Mouse (Mus musculus): ENCODE measurements around the gene Rab20. TPM values are rescaled to one million over a fixed set of nuclear protein-coding genes. Genes with fewer than 3 reads are reported as not detected.
"Not testable (repeated sequence)": the region's sequence is repeated elsewhere in the genome, so short reads cannot be mapped to it uniquely, and the experiment has no call there.

Rab20 gene
- total RNA-seq, 4 experiments from 2014 or later = 21.9 to 36.4 (median 28.1) TPM

DNA sequence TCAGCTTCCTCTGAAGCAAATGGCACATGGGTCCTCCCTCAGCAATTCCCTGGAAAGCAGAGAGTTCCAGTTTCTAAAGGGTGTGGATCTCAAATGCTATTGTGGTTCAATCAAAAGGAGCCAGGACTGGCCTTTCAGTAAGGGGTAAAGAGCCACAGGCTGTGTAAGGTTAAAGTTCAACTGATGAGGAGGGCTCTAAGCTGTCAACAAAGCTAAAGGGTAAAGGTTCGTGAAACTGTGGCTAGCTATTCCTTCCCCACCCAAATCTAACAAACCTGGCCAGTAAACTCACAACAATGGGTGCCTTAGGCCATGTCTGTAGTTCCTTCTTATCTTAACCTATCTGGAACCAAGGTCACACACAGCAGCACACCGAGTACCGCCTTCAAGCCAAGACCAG lies 3.4 kb upstream of the Rab20 start:
- no peak for DNase-seq (ENCODE audit: low spot score)

DNA sequence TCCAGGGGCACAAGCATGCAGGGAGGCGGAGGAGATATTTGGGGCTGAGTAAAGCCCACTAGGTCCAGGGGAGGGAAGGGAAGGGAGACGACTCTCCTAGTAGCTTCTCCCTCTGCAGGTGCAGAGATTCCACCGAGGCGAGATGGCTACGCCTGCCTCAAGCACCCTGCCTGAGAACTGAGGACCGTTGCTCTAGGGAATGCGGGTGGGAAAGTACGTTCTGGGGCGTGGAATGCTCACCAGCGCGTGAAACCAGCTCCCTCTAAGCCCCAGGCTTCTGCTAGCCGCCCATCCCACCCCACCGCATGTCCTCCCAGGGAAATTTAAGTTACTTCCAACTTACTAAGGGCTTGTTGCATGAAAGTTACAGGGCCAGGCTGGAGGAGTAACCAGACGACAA lies 1.1 kb upstream of the Rab20 start:
- DNase-seq (ENCODE audit: low spot score) = no peak

DNA sequence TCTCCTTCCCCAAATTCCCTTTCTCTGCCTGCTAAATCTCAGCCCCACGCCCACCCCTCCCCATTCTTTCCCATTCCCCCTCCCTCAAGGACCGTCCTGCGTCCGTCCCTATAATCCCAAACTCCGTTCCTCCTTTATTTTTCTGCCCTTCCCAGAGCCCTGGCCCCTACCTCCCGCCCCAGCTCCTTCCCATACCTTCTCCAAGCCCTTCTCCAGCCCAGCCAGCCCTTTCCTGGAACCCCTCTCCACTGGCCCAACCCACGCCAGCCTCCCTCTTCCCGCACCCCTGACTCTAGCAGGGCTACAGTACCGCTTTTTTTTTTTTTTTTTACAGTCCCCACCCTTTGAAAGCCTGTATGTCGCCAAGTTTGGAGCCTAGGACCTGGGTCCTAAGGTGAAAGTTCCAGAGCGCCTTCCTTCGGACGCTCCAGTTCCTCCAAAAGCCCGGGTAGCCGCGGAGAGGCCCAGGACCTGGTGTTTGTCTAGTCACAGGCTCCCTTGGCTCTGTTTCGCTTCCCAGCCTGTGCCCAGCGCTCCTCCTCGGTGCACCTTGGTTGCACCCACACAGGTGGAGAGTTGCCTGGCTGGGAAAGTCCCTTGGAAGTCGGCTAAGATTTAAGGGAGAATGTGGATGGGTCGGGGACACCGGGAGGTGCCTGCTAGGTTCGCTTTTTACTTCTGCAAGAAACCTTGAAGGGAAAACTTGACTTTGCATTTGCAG lies 457 bp upstream of the Rab20 start:
- DNase-seq (ENCODE audit: low spot score) = no peak

DNA sequence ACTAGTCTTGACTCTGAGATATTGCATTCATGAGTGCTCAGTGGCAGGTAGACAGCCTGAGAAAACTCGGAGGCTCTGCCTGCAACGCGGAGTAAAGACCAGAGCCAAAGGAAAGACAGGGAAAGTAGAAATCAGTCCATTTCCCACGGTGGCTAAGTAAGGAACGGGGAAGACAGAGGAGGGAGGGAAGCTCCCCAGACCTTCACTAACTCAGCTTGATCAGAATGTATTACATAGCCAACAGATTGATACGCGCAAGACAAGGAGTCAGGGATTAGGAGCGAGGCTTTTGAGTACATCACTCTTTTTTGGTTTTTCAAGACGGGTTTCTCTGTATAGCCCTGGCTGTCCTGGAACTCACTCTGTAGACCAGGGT lies 1.3 kb downstream of the Rab20 start:
- no peak for DNase-seq (ENCODE audit: low spot score)

DNA sequence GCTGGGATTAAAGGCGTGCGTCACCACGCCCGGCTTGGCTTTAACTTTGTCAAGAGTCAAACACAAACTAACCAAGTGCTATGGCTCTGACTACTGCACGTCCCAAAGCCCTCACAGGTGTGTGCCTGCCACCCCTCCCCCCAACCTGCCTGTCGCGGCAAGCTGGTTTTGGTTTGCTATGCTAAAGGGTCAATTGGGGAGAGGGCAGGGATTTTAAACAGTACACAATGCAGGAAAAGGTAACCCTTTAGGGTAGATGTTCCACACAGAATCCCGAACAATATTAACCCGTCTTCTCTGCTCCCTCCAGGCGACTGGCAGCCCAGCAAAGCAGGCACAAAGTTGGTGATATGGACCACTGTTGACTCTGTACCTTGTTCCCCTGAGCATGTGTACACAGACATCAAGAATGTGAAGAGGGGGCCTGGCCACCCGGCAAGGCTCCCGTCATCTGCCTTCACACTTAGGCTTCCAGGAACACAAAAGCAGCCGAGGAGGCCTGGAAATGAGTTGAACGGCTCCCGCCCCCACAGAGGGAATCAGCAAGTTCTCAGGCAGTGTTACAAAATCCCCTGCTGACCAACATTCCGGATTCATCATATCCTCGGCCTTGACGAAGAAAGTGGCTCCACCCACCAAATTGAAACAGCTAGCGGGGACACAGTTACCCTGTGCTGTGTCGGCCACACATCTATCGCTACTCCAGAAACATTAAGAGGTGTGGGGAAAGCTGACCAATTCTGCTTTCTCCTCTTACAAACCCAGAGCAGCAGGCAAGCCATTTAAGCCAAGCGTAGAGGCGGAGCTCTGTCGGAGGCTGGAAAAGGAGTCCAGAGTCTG lies 2.0 kb downstream of the Rab20 start:
- DNase-seq (ENCODE audit: low spot score) = peak; percentile 83

DNA sequence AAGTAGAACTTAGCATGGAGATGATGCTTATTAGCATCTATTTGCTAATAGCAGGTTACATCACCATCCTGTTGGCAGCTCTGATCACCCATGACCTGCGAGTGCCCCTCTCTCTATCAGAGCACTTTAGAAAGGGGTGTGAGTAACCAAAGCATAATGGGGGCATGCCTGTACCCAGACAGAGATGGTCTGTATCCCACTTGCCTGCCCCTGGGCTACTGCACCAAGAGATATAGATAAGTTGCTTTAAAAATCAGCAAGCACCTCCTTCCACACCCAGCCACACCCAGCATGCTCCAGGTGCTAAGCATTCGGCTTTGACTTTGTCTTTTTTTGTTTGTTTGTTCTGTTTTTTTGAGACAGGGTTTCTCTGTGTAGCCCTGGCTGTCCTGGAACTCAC lies 2.6 kb downstream of the Rab20 start:
- no peak for DNase-seq (ENCODE audit: low spot score)

DNA sequence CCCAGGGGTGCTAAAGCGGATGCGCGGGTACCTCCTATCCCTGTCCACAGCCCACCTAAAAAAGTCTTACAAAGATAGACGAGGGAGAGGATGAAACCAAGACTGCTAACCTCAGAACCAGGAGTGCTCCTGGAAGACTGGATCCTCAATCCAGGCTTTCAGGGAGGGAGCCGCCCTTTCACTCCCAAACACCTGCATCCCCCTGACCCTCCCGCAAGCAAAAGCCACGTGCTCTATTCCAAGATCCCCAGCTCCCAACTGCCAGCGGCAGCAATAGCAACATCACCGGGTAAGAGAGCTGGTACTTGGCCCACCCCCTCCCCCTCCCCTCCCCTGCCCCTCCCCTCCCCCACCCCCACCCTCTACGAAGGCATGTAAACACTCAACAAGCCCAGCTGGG lies 3.1 kb downstream of the Rab20 start:
- no peak for DNase-seq (ENCODE audit: low spot score)

DNA sequence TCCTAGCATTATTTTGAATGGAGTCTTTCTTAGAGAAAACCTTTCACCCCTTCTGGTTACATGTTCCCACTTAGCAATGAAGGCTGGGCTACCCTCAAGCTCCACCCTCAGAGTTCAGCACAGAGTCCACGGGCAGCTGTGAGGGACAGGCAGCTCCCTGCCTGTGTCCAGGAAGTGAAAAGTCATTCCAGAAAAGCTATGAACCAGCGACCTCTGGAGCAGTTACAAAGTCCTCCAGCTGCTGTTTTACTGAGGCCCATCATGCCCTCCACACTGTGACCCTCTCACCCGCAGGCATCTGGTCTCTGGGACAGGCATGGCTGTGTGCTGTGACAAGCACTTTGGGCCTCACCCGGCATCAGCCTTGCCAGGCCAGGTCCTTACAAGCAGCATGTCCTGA lies 5.4 kb downstream of the Rab20 start:
- peak; percentile 48 for DNase-seq (ENCODE audit: low spot score)

DNA sequence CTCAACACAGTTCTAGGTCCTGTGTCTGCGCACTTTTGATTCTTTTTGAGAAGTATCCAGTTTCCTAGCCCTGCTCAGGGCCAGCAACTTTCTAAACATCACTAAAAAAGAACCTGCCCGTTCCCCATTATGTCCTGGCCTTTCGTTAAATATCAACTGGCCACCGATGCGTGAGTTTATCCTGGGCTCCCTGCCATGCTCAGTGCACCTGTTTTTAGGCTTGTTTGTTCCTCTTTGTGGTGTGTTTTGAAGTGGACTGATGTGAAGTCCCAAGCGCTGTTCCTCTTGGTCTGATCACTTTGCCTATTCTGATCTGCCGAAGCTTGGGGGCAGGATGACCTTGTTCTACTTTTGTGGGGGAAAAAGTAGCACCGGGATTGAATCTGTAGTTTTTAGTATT lies 7.2 kb downstream of the Rab20 start:
- no peak for DNase-seq (ENCODE audit: low spot score)

DNA sequence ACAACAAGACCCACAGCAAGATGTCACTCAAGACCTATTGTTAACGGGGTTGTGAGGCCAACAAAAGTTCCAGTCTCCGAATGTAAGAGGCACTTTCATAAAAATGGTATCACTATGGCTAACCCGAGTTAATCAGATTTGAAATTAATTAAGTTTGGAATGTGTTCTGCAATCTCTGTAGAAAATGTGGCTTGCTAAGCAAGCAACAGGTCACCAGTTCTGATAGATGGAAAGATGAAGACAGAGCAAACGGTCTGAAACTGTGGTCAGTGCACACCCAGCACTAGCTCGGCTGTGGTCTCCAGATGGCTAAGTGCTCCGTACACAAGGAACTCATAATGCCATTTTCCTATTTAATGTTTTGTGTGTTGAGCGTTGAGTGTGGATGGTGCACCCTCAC lies 7.8 kb downstream of the Rab20 start:
- DNase-seq (ENCODE audit: low spot score) = no peak

DNA sequence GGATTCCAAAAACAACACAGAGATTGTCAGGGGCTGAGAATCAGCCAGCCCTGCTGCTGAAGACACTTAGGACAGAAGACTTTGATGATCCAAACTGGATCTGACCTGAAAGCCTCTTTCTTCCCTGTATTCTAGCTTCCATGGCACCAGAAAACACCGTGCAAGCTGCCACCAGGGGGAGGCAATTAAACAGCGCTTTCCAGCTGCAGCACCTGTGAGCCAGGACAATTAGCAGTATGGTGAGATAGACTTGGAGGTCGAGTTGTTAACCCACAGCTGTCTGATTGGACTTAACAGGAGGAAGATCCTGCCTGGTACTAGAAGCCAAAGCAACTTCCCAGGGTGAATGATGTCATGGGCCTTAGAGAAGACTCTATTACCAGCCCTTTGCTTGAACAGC lies 9.4 kb downstream of the Rab20 start:
- DNase-seq (ENCODE audit: low spot score) = no peak

DNA sequence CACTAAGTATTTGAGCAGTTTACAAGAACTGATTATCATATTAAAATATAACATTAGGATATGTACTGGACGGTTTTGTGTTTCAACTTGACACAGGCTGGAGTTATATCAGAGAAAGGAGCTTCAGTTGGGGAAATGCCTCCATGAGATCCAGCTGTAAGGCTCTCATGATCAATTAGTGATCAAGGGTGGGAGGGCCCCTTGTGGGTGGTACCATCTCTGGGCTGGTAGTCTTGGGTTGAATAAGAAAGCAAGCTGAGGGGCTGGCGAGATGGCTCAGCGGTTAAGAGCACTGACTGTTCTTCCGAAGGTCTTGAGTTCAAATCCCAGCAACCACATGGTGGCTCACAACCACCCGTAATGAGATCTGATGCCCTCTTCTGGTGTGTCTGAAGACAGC lies 12.0 kb downstream of the Rab20 start:
- not testable (repeated sequence) for DNase-seq (ENCODE audit: low spot score)

DNA sequence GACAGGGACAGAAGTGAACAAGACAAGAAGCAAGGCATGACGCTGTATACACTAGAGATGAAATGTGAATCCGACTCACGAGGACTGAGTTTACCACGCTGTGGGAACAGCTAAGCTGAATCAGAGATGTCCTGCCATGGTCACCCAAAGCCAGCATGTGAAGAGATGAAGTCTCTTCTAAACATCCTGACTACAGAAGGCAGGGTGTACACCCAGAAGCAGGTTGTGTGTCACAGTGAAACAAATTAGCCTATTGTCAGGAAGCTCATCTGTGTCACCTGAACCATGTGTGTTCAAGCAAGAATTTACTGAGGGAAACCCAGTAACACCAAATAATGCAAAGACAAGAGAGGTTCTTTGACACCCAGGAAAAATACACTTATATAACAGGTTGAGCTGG lies 12.9 kb downstream of the Rab20 start:
- DNase-seq (ENCODE audit: low spot score) = no peak

DNA sequence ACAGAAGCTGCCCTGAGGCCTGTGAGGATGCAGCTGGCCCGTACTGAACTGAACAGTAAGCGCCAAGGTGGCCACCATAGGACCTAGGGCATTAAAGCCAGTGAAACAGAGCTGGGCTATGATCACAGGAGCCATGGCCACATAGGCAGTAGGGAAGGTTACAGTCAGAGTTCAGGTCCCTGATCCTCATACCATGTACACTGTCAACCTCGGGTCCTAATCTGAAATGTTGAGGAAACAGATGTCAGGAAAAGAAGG lies 13.9 kb downstream of the Rab20 start:
- DNase-seq (ENCODE audit: low spot score) = no peak

DNA sequence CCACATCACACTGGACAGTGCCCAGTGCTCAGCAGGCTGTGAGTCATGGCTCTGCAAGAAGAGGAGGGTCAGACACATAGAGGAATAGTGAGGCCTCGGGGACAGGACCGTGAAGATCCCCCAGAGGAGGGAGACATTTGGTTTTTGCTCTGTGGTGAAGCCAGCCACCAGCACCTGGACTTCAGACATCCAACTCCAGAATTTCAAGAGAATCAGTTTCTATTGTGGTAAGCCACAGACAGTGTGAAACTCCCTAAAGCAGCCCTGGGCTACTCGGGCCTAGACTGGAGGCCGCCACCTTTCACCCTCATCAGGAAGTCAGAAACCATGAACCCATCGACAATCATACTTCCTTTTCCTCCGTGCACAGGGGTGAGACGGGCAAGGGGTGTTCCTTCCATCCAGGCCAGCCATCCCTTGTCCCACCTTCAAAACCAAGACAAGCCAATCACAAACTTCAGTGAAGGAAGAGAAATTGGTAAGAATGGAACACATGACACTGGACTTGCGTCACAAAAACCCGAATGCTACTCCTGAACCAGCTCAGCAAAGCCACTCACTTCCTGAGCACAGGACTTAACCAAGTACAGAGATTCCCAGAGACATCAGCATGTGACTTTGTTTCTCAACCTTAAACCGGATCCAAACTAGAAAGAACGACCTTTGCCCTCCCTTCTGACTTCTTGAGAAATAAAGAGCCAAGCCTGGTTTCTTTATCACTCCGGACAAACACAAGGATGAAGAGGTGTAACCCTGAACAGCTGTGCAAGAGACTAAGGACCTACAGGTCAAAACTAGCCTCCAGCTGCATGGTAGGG lies 14.4 kb downstream of the Rab20 start:
- DNase-seq (ENCODE audit: low spot score) = no peak

DNA sequence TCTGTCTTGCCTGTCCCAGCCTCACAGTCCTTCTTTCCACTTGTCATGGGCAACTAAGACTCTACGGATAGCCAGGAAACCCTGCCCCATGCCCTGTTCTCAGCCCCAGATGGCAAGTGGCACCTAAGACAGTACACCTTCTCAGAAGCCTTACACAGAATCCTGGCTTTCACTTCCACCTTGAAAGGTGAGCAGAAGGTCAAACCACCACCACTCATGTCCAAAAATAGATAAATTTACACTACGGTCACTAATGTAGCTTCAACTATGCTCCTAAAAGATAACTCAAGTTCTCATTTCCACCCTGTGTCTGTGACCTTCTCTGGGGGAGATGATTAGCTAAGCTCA lies 15.0 kb downstream of the Rab20 start:
- DNase-seq (ENCODE audit: low spot score) = no peak

DNA sequence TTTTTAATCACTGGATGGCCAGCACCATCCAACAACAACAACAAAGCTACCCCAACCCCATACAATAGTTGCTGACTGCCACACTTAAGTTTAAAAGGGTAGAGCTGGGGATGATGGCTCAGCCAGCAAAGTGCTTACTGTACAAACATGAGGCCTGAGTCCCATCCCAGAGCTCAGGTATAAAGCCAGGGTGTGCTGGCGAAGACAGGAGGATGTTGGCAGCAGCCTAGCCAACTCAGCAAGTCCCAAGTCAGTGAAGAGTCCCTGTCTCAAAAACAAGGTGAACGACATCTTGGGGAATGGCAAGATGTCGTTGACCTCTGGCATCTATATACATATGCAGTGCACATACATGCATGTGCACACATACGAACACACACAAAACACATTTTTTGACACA lies 15.9 kb downstream of the Rab20 start:
- DNase-seq (ENCODE audit: low spot score) = no peak

DNA sequence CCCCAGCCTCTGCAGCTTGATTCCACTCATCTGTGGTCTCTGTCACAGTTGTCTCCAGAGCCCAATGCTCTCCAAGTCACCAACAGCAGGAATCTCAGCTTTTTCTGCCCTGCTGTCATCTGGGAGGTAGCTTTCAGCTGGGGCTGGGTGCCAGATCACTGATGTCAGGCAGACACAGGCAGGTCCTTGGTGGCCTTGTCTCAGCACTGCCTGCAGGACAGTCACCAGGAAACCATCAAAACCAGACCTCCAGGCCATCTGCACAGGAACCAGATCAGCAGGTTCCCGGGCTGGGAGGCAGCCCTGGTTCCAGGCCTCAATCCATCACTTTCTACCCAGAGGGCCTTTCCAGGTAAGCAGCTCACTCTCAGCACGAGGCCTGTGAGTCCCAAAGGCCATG lies 16.7 kb downstream of the Rab20 start:
- no peak for DNase-seq (ENCODE audit: low spot score)

DNA sequence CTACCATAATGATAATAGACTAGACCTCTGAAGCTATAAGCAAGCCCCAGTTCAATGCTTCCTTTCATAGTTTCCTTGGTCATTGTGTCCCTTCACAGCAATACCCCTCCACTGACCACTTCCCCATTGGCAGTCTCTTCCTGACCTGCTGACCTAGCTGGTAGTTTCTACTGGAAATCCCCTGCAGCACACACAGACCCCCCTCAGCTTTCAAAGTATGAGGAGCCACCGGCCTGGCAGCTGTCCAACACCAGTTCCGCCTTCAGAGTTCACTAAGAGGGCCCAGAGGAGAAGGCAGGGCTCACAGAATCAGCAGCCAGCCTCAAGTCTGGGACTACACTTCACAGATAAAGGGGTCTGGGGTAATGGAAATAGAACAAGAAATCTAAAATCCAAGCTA lies 17.6 kb downstream of the Rab20 start:
- DNase-seq (ENCODE audit: low spot score) = peak; percentile 62

DNA sequence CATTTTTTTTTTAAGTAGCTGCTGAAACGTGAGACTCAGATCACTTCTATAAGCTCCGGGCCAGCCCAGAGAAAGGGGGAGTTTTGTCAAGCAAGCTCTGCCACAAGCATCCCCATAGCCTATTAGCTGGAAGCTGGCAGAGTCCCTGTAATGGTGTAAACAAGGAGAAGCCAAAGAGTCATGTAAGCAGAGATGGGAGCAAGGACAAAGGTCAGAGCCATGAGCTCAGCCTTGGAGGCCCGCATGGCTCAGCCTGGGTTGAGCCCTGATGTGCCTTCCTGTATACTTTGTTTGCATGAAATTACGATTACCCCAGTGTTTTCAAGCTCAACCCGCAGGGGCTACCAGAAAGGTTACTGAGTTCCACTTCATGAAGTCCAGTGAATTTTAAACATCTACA lies 19.5 kb downstream of the Rab20 start:
- DNase-seq (ENCODE audit: low spot score) = no peak

DNA sequence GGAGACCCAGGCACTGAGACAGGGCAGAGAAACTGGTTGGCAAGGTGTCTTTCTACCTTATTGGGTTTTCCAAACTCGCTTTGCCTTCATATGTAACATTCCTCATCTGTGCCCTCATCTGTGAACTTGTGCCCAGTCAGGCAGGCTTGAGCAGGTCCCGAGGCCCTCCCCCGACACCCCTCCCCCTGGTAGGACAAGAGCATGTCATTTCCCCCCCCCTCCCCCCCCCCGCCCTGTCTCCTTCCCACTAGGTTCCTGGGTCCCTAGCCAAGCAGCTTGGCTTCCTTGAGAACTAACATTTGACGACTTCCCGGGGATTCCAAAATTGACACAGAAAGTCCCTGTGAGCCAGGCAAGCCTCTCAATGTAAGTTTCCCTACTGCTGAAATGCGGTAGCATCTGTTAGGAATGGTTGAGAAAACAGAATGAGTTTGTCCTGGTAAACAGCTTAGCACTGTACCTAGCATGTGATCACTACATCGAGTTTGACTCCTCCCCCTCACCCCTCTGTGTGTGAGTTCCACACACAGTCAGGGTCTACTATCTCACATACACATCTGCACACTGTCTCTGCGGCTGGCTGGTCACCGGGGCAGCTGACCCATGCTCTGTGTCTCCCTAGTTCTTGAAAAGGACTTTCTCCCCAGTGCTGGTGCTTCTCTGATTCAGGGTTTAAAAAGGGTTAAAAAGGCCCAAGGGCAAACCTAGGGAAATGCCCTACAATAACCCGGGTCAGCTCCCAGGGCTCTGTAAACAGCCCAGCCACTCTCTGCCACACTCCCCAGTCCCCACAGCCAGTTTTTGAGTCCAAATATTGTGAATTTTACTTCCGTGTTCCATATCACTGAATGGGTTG lies 20.3 kb downstream of the Rab20 start:
- DNase-seq (ENCODE audit: low spot score) = no peak

DNA sequence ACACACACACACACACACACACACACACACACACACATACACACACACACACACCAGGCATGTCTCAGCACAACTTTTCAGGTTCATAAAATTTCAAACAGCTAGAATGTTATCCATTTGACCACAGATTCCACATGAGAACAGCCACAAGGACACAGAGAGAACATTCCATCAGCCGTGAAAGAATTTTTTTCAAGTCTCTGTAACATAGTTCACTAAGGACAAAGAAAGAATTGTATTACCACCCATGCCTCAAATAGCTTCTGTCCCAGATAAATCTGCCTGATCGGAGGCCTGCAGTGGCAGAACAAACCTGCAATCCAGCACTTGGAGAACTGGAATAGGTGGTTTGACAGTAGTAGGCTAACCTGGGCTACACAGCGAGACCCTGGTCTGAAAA lies 21.2 kb downstream of the Rab20 start:
- no peak for DNase-seq (ENCODE audit: low spot score)
